Mouse (Mus musculus) regulatory T cell (primary cell): ENCODE measurements at regions not wholly inside any gene's neighbourhood (a gene's known extent, or its start where the extent isn't known, plus 50 kb on each side); places are given as distances from the start of the nearest gene placed in this dataset.
"Not testable (repeated sequence)": the region's sequence is repeated elsewhere in the genome, so short reads cannot be mapped to it uniquely, and the experiment has no call there.

ENCODE experiments used
- in situ Hi-C: fragments of 300-600 bp; cut with MboI, MseI; formaldehyde crosslinking; loops from one replicate; pipeline ENCODE4 v1.15.1; 2025; ENCODE audit warnings: high pct_unique_total_duplicates

DNA sequence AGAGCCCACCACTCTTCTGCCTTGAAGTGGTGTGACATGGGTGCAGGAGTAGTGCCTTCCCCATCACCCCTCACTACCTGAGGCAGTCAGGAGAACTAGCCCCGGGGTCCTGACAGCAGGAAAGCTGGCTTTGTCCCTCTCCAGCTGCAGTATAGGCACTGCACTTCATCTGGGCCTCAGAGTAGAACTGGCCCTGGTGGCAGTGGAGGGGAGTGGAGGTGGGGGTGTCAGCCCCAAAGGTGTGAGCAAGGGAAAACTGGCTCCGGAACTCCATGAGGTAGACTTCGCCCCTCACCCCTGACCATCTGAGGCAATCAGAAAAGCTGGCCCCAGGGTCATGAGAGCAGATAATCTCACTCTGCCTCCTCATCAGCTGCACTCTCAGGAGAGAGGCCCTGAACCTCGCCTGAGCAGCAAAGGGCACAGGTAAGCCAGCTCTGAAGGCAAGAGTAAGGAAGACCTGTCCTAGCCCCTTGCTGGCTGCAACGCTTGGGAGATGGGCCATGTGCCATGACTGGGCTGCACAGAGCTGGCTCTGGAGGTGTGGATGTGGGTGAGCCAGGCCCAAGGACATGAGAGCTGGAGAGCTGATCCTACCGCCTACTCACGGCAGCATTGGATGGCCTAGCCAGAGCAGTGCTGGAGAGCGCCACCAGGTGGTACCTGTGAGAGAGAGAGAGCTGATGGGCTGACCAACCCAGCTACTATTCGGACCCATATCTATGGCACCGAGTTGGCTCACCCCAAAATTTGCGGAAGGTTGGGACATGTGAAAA is 377.0 kb upstream of the B3galt2 start:
- in situ Hi-C loops = loop anchor here (25.0 kb wide), 1 partner anchor 199 kb away; no protein-coding TSS in a partner anchor

DNA sequence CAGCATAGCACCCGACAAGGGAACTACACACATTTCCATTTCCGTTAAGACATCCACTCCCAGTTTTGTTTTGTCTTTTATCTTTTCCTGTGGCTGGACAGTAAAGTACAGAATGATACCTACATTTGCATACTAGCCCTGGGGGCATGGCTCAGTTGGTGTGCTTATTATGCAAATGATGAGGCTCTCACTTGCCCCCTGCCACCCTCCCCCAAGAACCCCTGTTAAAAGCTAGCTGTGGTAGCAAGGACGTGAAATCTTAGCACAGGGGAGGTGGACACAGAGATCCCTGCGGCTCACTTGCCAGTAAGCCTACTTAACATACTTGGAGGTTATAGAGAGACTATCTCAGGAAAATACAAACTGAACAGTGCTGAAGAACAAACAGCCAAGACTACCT is 375.2 kb upstream of the B3galt2 start:
- in situ Hi-C loops = loop anchor here (25.0 kb wide), 1 partner anchor 197 kb away; no protein-coding TSS in a partner anchor

DNA sequence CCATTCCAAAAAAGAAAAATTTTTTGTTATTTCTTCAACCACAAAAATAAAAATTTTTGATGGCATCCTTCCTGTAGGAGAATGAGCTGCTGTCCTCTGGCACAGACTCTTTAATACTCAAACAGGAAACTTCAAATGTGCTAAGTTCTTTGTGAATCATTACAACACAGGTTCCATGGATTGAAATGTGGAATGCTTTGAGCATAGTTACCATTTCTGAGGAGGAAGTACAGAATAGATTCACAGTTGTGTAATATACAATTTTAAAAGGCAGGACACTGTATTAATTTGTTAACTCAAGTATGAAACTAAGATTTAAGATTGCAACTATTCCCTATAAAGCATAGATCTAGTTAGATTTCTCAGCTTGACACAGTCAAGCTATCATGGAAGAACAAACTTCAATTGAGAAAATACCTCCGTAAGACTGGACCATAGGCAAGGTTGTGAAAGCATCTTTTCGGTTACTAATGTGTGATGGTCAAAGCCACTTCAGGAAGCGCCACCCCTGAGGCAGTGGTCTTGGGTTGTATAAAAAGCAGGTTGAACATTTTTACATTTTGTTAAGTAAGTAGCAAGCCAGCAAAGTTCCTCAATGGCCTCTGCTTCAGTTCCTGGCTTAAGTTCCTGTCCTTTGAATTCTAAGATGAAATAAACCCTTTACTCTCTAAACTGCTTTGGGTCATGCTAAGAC is 354.0 kb upstream of the B3galt2 start:
- in situ Hi-C loops = no loop called here

DNA sequence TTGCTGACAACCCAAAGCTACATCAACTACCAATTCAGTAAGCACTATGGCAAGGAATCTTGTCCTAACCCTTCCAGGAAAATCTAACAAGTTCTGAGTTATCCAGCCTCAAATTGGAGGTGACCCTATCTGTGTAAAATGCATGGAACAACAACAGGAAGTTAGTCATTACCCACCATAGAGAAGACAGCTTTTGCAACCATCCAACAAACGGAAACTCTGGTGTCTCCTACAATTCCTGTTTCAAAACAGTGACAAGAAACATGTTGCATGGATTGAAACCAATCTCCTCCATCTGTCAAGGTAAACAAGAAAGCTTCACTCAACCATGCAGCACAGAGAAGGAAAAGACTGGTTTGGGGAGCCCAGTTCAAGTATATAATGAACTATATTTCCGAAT is 353.0 kb upstream of the B3galt2 start:
- in situ Hi-C loops = no loop called here

- in situ Hi-C loops = no loop called here
These were observed 343.9 kb upstream of the B3galt2 start for GRCm38 (mm10) chr1:143296555-143296954.

GRCm38 (mm10) chr1:143307379-143307778 is 333.1 kb upstream of the B3galt2 start:
- in situ Hi-C loops = no loop called here

GRCm38 (mm10) chr1:143318381-143318780 is 322.1 kb upstream of the B3galt2 start:
- in situ Hi-C loops = no loop called here

- in situ Hi-C loops = no loop called here
These were observed 320.9 kb upstream of the B3galt2 start for GRCm38 (mm10) chr1:143319568-143319967.

DNA sequence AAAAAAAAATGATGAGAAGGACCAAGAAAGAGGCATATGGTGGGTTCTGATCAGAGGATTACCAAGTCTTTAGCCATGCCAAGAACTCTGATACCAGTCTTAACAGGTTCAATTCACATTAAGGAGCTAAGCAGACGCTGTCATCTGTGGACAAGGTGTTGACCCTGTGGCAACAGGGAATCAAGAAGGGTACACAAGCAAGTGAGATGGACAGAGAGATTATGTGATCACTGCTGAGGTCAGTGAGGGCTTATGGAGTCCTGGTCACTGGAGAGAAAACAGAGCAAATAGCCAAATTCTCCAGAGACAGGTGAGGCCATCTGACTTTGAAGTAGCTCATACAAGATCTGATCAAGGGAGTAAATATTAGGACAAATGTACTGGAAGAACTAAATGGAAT is 289.1 kb upstream of the B3galt2 start:
- in situ Hi-C loops = no loop called here

GRCm38 (mm10) chr1:143360256-143360655 is 280.2 kb upstream of the B3galt2 start:
- in situ Hi-C loops = not testable (repeated sequence)

DNA sequence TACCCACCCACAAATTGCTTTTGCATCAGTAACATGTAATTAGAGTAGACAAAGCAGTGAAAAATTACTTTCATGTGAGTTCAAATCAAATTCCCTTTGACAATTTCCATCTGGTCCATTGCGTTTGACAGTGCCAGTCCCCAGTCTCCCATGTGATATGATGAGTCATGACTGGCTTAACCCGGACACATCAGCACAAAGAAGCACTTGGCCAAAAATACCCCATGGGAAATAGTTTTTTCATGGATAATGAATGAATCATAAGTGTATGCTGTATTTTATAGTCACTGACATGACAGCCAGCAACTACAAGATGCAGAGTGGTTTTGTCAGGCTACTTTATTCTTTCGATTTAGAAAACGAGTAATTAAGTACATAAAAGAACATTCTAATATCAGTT is 248.6 kb upstream of the B3galt2 start:
- in situ Hi-C loops = no loop called here
